Mouse (Mus musculus) right cerebral cortex, postnatal 10 days (tissue): ENCODE data around the gene Macrod1.

Experiments
- DNase-seq, 2 experiments: peaks; one replicate each; pipeline ENCODE4 v3.0.0; 2021; ENCODE audit warnings: low spot score in 2 of 2

Gene Macrod1

GRCm38 (mm10) chr19:7113574-7113973 is 57.0 kb downstream of the Macrod1 start:
- no peak for DNase-seq

- no peak for DNase-seq
Observed at GRCm38 (mm10) chr19:7116038-7116731, 59.6 kb downstream of the Macrod1 start.

DNA sequence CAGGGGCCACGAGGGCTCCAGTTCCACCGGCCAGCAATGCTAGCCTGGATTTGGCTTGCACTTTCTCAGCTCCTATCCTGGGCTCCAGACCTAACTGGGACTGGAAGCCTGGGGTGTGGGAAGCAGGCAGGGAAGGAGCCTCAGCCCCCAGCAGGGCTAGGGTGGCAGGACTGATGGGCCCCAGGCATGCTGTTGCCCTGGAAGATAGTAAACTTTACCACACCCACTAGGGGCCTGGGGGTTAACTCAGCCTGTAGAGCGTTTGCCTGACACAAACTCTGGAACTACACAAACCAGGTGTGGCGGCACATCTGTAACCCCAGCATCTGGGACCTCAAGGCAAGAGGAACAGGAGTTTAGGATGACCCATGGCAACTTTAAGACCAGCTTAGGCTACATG is 60.5 kb downstream of the Macrod1 start:
- no peak for DNase-seq

DNA sequence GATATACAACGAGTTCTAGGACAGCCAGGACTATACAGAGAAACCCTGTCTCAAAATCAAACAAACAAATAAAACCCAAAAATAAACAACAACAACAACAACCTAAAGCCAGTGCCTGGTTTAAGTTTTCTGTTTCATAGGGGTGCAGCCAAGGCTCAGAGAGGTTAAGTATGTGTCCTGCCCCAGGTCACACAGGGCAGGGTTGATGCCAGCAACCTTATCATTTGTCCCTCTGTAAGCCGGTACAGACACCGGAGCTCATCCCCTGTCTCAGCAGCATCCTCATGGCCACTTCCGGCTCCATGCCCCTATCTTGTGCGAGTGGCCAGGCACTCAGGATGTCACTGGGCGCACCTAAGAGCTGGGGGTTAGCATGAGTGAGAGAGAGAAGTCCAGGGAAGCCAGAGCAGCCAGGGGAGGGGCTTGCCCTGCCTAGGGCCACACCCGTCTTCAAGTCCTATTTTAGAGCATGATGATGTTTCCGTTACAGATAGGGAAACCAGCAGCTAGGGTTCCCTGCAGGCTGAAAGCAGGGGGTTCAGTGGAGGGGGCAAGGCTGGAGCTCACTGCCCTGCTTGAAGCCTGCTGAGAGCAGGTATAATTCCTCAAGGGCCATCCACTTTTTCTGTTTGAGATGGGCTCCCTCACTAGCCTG is 61.2 kb downstream of the Macrod1 start:
- no peak for DNase-seq

DNA sequence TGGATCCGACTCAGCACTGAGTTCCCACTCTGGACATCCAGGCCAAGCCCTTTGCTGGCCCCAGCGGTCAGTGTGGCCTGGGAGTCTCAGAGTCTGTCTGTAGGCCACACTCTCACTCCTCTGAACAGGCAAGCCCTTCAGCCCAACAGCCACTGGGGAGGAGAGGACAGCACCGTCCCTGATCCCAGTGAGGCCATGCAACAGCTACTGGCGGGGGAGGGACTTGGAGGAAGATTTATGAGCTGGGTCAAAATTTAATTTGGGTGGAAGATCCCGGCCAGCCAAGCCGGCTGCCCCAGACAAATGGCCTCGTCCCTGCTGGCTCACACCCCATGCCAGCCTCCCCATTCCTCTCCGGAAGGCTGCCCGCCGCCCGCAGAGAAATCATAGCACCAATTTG is 64.6 kb downstream of the Macrod1 start:
- DNase-seq: no peak

GRCm38 (mm10) chr19:7122277-7122676 is 65.7 kb downstream of the Macrod1 start:
- DNase-seq: no peak

DNA sequence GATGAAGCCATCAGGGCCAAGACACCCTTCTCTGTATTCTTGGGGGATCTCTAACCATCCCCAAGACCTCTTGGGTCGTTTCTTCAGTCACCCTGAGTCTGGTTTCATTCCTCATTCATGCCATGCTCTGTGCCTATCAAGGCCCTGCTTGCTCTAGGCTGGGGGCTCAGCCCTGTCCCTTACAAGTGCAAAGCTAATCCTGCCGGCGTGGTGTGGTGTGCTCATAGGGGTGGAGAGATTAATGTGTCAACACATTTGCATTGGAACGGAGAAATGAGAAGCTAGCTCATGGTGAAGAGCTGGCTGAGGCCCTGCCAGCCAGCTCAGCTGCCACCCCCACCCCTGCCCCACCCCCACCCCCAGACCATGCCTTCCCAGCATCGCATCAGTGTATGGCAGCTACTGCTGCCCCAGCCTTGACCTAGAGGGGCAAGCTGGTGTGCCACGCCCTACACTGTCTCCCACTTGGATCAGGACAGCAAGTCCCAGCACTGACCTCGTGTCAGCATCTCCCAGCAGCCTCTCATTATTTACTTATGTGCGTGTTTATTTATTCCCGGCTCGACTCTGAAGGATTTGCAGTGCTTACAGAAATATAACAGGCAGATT is 66.2 kb downstream of the Macrod1 start:
- DNase-seq: no peak

DNA sequence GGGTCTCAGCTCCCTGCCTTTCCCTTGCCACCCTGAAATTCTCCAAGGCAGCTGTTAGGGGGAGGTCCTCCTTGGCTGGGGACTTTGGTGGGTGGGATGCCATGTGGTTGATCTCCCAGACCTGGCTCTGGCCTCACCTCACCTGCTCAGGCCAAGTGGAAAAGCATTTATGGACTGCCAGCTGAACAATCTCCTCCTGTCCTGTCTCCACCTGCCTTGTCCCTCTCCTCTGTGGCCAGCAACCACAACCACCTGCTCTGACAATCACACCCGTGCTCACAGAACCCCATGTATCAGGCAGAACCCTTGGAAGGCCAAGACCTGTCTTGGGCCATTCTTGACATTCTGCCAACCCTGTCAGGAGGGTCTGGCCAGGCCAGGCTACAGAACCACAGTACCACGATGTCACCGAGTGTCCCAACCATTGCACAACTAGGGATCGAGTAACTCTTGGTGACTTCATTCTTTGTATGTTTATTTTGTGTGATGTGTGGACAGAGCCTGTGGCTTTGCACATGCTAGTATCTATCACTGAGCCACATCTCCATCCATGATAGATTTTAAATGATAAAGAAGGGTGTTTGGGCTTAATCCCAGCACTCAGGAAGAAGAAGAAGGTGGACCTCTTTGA is 69.0 kb downstream of the Macrod1 start:
- no peak for DNase-seq

- no peak for DNase-seq
Observed at GRCm38 (mm10) chr19:7126209-7126608, 69.6 kb downstream of the Macrod1 start.

- DNase-seq: no peak
Observed at GRCm38 (mm10) chr19:7126933-7127332, 70.3 kb downstream of the Macrod1 start.

DNA sequence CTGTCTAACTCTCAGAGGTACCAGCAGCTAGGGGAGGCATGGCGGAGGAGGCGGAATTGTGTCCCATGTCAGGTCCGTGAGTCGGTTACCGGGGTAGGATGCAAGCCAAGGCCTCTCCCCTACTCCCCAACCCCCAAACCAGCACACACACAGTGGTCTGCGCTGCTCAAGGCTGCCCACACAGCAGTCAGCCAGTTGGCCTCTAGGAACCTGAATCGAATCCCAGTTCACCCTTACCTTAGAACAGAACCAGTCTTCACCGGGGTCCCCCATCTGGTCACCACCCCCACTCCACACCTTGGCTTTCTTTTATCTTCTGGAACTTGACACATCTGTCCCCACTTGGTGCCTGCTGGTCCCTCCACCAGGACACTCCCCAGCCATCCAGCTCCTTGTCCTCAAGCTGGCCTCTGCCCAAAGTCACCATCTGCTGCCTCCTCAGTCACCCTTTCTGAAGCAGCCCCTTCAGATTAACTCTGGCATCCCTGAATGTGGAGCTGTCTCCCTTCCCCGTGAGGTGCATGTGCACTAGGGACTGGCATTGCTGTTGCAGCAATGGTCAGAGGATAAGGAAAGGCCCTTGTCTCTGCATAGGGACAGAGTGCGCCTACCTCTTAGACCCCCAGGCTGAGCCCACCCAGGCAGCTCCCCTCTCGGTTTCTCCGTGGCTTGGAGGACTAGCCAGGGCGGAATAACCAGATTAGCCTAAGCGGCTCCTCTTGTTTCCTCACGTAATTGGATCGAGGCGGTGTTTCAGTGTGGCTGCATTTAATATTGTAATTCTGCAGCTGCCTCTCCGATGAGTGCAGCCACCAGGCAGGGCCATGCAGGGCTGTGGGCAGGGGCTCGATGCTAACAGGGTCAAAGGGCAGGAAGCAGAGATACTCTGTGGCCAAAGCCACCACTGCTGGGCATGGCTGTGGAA is 72.2 kb downstream of the Macrod1 start:
- DNase-seq: peak in 1 of 2 experiments; percentile 56

- no peak for DNase-seq
Observed at GRCm38 (mm10) chr19:7130317-7130716, 73.7 kb downstream of the Macrod1 start.

GRCm38 (mm10) chr19:7133436-7133835 is 76.8 kb downstream of the Macrod1 start:
- no peak for DNase-seq

DNA sequence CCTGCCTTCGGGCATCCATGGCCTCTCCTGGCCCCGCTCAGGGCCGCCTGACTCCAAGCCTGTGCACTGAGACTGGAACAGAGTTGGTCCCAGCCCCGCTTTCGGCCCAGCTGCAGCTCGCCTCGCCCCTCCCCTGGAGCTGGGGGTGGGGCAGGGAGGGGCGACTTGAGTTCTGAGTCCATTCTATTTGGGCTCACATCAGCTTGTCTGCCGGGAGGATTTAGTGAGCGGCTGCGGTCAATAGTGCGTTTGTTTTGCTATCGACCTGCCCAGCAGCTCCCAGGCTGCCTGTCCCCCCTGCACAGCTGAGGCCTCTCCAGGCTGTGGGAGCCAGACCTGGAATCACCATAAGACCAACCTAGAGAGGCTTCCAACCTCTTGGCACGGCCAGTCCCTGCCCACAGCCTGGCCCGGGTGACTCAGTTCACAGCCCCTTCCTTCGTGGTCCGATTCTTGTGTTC is 78.1 kb downstream of the Macrod1 start:
- DNase-seq: peak in 1 of 2 experiments; percentile 49

GRCm38 (mm10) chr19:7135525-7135924 is 78.9 kb downstream of the Macrod1 start:
- DNase-seq: peak in 1 of 2 experiments; percentile 55

DNA sequence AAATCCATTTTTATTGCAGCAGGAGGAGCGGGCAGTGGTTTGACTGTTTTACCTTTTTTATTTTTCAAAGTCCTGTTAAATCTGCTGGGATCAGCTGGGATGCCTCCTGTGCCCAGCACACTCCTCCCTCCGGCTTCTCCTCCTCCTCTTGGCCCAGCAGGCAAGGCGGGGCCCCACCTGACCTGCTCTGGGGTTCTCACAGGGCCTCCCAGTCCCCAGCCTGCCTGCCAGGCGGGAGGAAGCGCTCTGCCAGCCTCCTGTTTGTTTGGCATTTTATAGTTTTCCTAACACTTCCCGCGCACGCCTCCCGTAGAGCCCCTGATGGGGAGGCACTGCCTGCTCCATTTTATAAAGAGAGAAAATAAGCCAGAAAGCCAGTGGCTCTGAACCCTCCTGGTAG is 79.4 kb downstream of the Macrod1 start:
- peak in 1 of 2 experiments; percentile 57 for DNase-seq

GRCm38 (mm10) chr19:7136714-7137498 is 80.3 kb downstream of the Macrod1 start:
- DNase-seq: no peak

DNA sequence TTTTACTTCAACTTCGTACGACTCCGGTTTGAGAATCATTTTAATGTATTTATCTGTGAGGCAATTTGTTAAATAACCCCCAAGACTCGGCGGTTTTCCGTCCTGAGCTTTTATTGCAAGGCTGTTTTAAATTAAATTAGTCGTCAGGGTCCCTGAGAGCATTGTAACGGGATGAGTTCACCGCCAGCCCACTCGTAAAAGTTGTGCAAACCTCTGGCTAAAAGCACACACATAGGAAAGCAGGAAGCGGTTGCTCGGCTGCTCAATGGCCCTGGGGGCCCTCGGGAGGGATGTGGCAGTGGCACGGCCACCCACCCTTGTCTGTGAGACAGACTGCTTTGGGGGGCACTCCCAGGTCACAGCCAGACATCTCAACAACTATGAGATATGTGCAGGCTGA is 81.7 kb downstream of the Macrod1 start:
- DNase-seq: no peak

GRCm38 (mm10) chr19:7139321-7139720 is 82.7 kb downstream of the Macrod1 start:
- DNase-seq: no peak

- peak; percentile 71 to 74 for DNase-seq
Observed at GRCm38 (mm10) chr19:7140373-7140772, 83.8 kb downstream of the Macrod1 start.
